Mouse (Mus musculus): ENCODE data around the gene Cd274. TPM values are rescaled to one million over a fixed set of nuclear protein-coding genes. Genes with fewer than 3 reads are reported as not detected.

Gene Cd274
- polyA plus RNA-seq, 1 experiment from 2014 or later: 0.36 TPM

- H3K9ac ChIP-seq (ENCODE audit: low read length): no peak overlapping the region
- peaks cover 3 to 4% of the 10 kb centered on the region in 2 experiments; a peak in 3 of 4 replicates for H3K4me1 ChIP-seq (ENCODE audit: control insufficient read depth in 2 of 2, insufficient read depth in 2 of 2, low read length in 2 of 2)
- H3K9me3 ChIP-seq (ENCODE audit: control insufficient read depth, low read length): no peaks in the 10 kb centered on the region
- H3K4me2 ChIP-seq (ENCODE audit: low read length): peak overlapping the region; percentile 29
- H3K4me3 ChIP-seq (ENCODE audit: control insufficient read depth in 1 of 2, insufficient read depth in 1 of 2, low read depth in 1 of 2, low read length in 2 of 2): no peak overlapping the region
- WGBS: 66% methylated on average over 4 of the region's 4 CpGs
- H3K27ac ChIP-seq (replicated peaks in 1 of 2; ENCODE audit: control insufficient read depth in 1 of 2, insufficient read depth in 1 of 2, low read depth in 2 of 2, low read length in 2 of 2): no peak overlapping the region
- ATAC-seq (ENCODE audit: insufficient number of reproducible peaks, insufficient read depth, low FRiP score, low read depth): no peak
- no peaks in the 10 kb centered on the region for H3K36me3 ChIP-seq (ENCODE audit: control insufficient read depth, insufficient read depth, low read length)
- no peaks in the 10 kb centered on the region for H3K27me3 ChIP-seq (ENCODE audit: control insufficient read depth, insufficient read depth, low read length)
Observed at GRCm38 (mm10) chr19:29372138-29372537, 4.9 kb downstream of the Cd274 start.

GRCm38 (mm10) chr19:29372621-29373020 is 5.4 kb downstream of the Cd274 start:
- no peak for ATAC-seq (ENCODE audit: insufficient number of reproducible peaks, insufficient read depth, low FRiP score, low read depth)
- Histone ChIP-seq H3K9ac (ENCODE audit: low read length) (no peak overlapping the region), H3K9me3 (ENCODE audit: control insufficient read depth, low read length) (no peaks in the 10 kb centered on the region), H3K4me2 (ENCODE audit: low read length) (no peak overlapping the region), H3K36me3 (ENCODE audit: control insufficient read depth, insufficient read depth, low read length) (no peaks in the 10 kb centered on the region), H3K4me1 (ENCODE audit: control insufficient read depth in 2 of 2, insufficient read depth in 2 of 2, low read length in 2 of 2) (peaks cover 2 to 3% of the 10 kb centered on the region in 2 experiments; a peak in 3 of 4 replicates), H3K4me3 (ENCODE audit: control insufficient read depth in 1 of 2, insufficient read depth in 1 of 2, low read depth in 1 of 2, low read length in 2 of 2) (no peak overlapping the region), H3K27me3 (ENCODE audit: control insufficient read depth, insufficient read depth, low read length) (no peaks in the 10 kb centered on the region), H3K27ac (replicated peaks in 1 of 2; ENCODE audit: control insufficient read depth in 1 of 2, insufficient read depth in 1 of 2, low read depth in 2 of 2, low read length in 2 of 2) (no peak overlapping the region)
- WGBS: 86% methylated on average over 3 of the region's 3 CpGs

- Histone ChIP-seq H3K4me1 (ENCODE audit: control insufficient read depth in 2 of 2, insufficient read depth in 2 of 2, low read length in 2 of 2) (peaks cover 2 to 3% of the 10 kb centered on the region in 2 experiments; a peak in 3 of 4 replicates), H3K9ac (ENCODE audit: low read length) (peak overlapping the region; percentile 30; the same call in 1 of the 2 replicates), H3K4me2 (ENCODE audit: low read length) (peak overlapping the region; percentile 58), H3K27me3 (ENCODE audit: control insufficient read depth, insufficient read depth, low read length) (no peaks in the 10 kb centered on the region), H3K27ac (replicated peaks in 1 of 2; ENCODE audit: control insufficient read depth in 1 of 2, insufficient read depth in 1 of 2, low read depth in 2 of 2, low read length in 2 of 2) (no peak overlapping the region), H3K9me3 (ENCODE audit: control insufficient read depth, low read length) (no peaks in the 10 kb centered on the region), H3K4me3 (ENCODE audit: control insufficient read depth in 1 of 2, insufficient read depth in 1 of 2, low read depth in 1 of 2, low read length in 2 of 2) (peak overlapping the region; percentile 11 to 25; a peak in 3 of 4 replicates), H3K36me3 (ENCODE audit: control insufficient read depth, insufficient read depth, low read length) (no peaks in the 10 kb centered on the region)
- ATAC-seq (ENCODE audit: insufficient number of reproducible peaks, insufficient read depth, low FRiP score, low read depth): no peak
- 47% methylated on average over 11 of the region's 11 CpGs for WGBS
Observed at GRCm38 (mm10) chr19:29373438-29373837, 6.2 kb downstream of the Cd274 start.

- no peak for ATAC-seq (ENCODE audit: insufficient number of reproducible peaks, insufficient read depth, low FRiP score, low read depth)
- Histone ChIP-seq H3K27ac (replicated peaks in 1 of 2; ENCODE audit: control insufficient read depth in 1 of 2, insufficient read depth in 1 of 2, low read depth in 2 of 2, low read length in 2 of 2) (no peak overlapping the region), H3K4me1 (ENCODE audit: control insufficient read depth in 2 of 2, insufficient read depth in 2 of 2, low read length in 2 of 2) (peaks cover 2 to 3% of the 10 kb centered on the region in 2 experiments; a peak in 3 of 4 replicates), H3K9ac (ENCODE audit: low read length) (no peak overlapping the region), H3K27me3 (ENCODE audit: control insufficient read depth, insufficient read depth, low read length) (no peaks in the 10 kb centered on the region), H3K4me3 (ENCODE audit: control insufficient read depth in 1 of 2, insufficient read depth in 1 of 2, low read depth in 1 of 2, low read length in 2 of 2) (no peak overlapping the region), H3K9me3 (ENCODE audit: control insufficient read depth, low read length) (no peaks in the 10 kb centered on the region), H3K36me3 (ENCODE audit: control insufficient read depth, insufficient read depth, low read length) (no peaks in the 10 kb centered on the region), H3K4me2 (ENCODE audit: low read length) (no peak overlapping the region)
- 86% methylated on average over 9 of the region's 9 CpGs for WGBS
Observed at GRCm38 (mm10) chr19:29374947-29375346, 7.7 kb downstream of the Cd274 start.

- ATAC-seq (ENCODE audit: insufficient number of reproducible peaks, insufficient read depth, low FRiP score, low read depth): no peak
- Histone ChIP-seq H3K4me1 (ENCODE audit: control insufficient read depth in 2 of 2, insufficient read depth in 2 of 2, low read length in 2 of 2) (peaks cover 2 to 3% of the 10 kb centered on the region in 2 experiments; a peak in 3 of 4 replicates), H3K27me3 (ENCODE audit: control insufficient read depth, insufficient read depth, low read length) (no peaks in the 10 kb centered on the region), H3K4me2 (ENCODE audit: low read length) (no peak overlapping the region), H3K9ac (ENCODE audit: low read length) (no peak overlapping the region), H3K27ac (replicated peaks in 1 of 2; ENCODE audit: control insufficient read depth in 1 of 2, insufficient read depth in 1 of 2, low read depth in 2 of 2, low read length in 2 of 2) (no peak overlapping the region), H3K9me3 (ENCODE audit: control insufficient read depth, low read length) (no peaks in the 10 kb centered on the region), H3K36me3 (ENCODE audit: control insufficient read depth, insufficient read depth, low read length) (no peaks in the 10 kb centered on the region), H3K4me3 (ENCODE audit: control insufficient read depth in 1 of 2, insufficient read depth in 1 of 2, low read depth in 1 of 2, low read length in 2 of 2) (no peak overlapping the region)
- WGBS: 70% methylated on average over 3 of the region's 3 CpGs
Observed at GRCm38 (mm10) chr19:29376382-29376781, 9.1 kb downstream of the Cd274 start.

GRCm38 (mm10) chr19:29379839-29380603 is 12.8 kb downstream of the Cd274 start:
- no peaks in the 10 kb centered on the region for H3K36me3 ChIP-seq (ENCODE audit: control insufficient read depth, insufficient read depth, low read length)
- no peaks in the 10 kb centered on the region for H3K4me1 ChIP-seq (ENCODE audit: control insufficient read depth in 2 of 2, insufficient read depth in 2 of 2, low read length in 2 of 2)
- 84% methylated on average over 14 of the region's 14 CpGs for WGBS
- ATAC-seq (ENCODE audit: insufficient number of reproducible peaks, insufficient read depth, low FRiP score, low read depth): no peak
- no peaks in the 10 kb centered on the region for H3K27me3 ChIP-seq (ENCODE audit: control insufficient read depth, insufficient read depth, low read length)
- H3K9ac ChIP-seq (ENCODE audit: low read length): no peak overlapping the region
- no peak overlapping the region for H3K4me2 ChIP-seq (ENCODE audit: low read length)
- H3K27ac ChIP-seq (replicated peaks in 1 of 2; ENCODE audit: control insufficient read depth in 1 of 2, insufficient read depth in 1 of 2, low read depth in 2 of 2, low read length in 2 of 2): no peak overlapping the region
- H3K4me3 ChIP-seq (ENCODE audit: control insufficient read depth in 1 of 2, insufficient read depth in 1 of 2, low read depth in 1 of 2, low read length in 2 of 2): no peak overlapping the region
- H3K9me3 ChIP-seq (ENCODE audit: control insufficient read depth, low read length): no peaks in the 10 kb centered on the region

GRCm38 (mm10) chr19:29383368-29383767 is 16.1 kb downstream of the Cd274 start:
- 90% methylated on average over 5 of the region's 5 CpGs for whole genome bisulfite sequencing
- Histone ChIP-seq H3K4me2 (ENCODE audit: low read length) (no peak overlapping the region), H3K4me3 (ENCODE audit: control insufficient read depth in 1 of 2, insufficient read depth in 1 of 2, low read depth in 1 of 2, low read length in 2 of 2) (no peak overlapping the region), H3K4me1 (ENCODE audit: control insufficient read depth in 2 of 2, insufficient read depth in 2 of 2, low read length in 2 of 2) (no peaks in the 10 kb centered on the region), H3K36me3 (ENCODE audit: control insufficient read depth, insufficient read depth, low read length) (no peaks in the 10 kb centered on the region), H3K27ac (replicated peaks in 1 of 2; ENCODE audit: control insufficient read depth in 1 of 2, insufficient read depth in 1 of 2, low read depth in 2 of 2, low read length in 2 of 2) (no peak overlapping the region), H3K27me3 (ENCODE audit: control insufficient read depth, insufficient read depth, low read length) (no peaks in the 10 kb centered on the region), H3K9me3 (ENCODE audit: control insufficient read depth, low read length) (no peaks in the 10 kb centered on the region), H3K9ac (ENCODE audit: low read length) (no peak overlapping the region)
- no peak for ATAC-seq (ENCODE audit: insufficient number of reproducible peaks, insufficient read depth, low FRiP score, low read depth)
